Mouse (Mus musculus): ENCODE measurements around the gene Ttc28. TPM values are rescaled to one million over a fixed set of nuclear protein-coding genes. Genes with fewer than 3 reads are reported as not detected.

Ttc28 gene
- total and polyA plus RNA-seq, 2 experiments = 0.81 to 0.83 TPM

DNA sequence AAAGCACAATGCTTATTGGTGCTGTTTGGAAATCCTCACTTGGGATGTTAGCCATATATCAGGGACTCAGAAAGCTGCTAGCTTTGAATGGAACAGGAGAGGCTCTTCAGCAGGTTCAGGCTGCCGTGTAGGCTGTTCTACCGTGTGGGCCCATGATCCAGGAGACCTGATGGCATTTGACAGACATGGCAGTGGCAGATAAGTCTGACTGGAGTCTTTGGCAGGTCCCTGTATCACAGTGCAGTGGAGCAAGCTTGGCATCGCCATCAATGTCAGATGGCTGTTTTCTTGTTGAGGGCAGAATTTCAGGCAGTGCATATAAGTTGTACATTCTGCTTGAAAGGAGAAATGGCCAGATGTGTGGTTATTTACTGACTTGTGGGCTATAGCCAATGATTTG is 11.0 kb downstream of the Ttc28 start:
- H3K27ac ChIP-seq (replicated peaks; ENCODE audit: insufficient read depth, low read depth, low read length) = no peak overlapping the region
- no peaks in the 10 kb centered on the region for H3K4me1 ChIP-seq (ENCODE audit: control insufficient read depth, insufficient read depth, low read length)
- H3K27me3 ChIP-seq (ENCODE audit: control insufficient read depth, insufficient read depth, low read length) = no peaks in the 10 kb centered on the region
- DNase-seq (ENCODE audit: extremely low read depth, low read depth, low spot score) = no peak
- H3K36me3 ChIP-seq (ENCODE audit: control insufficient read depth, insufficient read depth, low read length) = no peaks in the 10 kb centered on the region
- H3K79me2 ChIP-seq (ENCODE audit: control insufficient read depth, insufficient read depth, low read length) = no peaks in the 10 kb centered on the region
- WGBS = 93% methylated on average over 3 of the region's 3 CpGs
- H3K4me3 ChIP-seq (ENCODE audit: insufficient read depth, low read depth, low read length) = no peak overlapping the region
- TF ChIP-seq POLR2A (IDR thresholded peaks at IDR 0.05; ENCODE audit: extremely low read depth, insufficient read depth, low read length) (no peak), CTCF (IDR thresholded peaks at IDR 0.05; ENCODE audit: low read depth, low read length) (no peak)
- H3K9ac ChIP-seq (ENCODE audit: low read depth, low read length) = no peak overlapping the region

DNA sequence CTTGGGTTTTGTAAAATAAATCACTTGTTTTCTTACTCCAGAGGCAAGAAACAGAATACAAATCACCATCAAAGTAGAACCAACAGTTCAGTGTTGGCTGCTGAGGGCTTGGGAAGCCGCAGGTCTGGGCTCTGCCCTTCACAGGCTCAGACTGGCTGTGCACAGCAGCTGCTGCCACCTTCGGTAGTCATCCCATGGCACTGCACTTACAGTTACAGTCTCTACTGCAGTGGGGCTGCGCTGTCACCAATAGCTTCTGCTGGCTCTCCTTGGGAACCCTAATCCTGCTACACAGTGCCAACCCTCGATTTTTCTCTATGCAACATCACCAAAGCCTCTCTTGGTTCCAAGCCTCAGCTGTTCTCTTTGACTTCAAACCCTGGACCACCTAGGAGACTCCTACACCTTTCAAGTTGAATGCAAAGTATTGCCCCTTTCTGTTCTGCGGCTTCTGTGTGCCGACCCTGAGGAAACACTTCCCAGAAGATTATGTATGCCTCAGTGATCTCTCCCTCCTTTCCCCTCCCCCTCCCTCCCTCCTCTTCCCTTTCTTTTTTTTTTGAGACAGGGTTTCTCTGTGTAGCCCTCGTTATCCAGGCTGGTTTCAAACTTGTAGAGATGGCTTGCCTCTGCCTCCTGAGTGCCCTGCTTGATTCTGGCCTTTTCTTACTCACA is 17.6 kb downstream of the Ttc28 start:
- Histone ChIP-seq H3K4me1 (ENCODE audit: control insufficient read depth, insufficient read depth, low read length) (no peaks in the 10 kb centered on the region), H3K27ac (replicated peaks; ENCODE audit: insufficient read depth, low read depth, low read length) (no peak overlapping the region), H3K79me2 (ENCODE audit: control insufficient read depth, insufficient read depth, low read length) (no peaks in the 10 kb centered on the region), H3K9ac (ENCODE audit: low read depth, low read length) (no peak overlapping the region), H3K4me3 (ENCODE audit: insufficient read depth, low read depth, low read length) (no peak overlapping the region), H3K27me3 (ENCODE audit: control insufficient read depth, insufficient read depth, low read length) (no peaks in the 10 kb centered on the region), H3K36me3 (ENCODE audit: control insufficient read depth, insufficient read depth, low read length) (no peaks in the 10 kb centered on the region)
- TF ChIP-seq POLR2A (IDR thresholded peaks at IDR 0.05; ENCODE audit: extremely low read depth, insufficient read depth, low read length) = no peak
- TF ChIP-seq CTCF (IDR thresholded peaks at IDR 0.05; ENCODE audit: low read depth, low read length) = no peak
- DNase-seq (ENCODE audit: extremely low read depth, low read depth, low spot score) = no peak
- 77% methylated on average over 7 of the region's 7 CpGs for WGBS

DNA sequence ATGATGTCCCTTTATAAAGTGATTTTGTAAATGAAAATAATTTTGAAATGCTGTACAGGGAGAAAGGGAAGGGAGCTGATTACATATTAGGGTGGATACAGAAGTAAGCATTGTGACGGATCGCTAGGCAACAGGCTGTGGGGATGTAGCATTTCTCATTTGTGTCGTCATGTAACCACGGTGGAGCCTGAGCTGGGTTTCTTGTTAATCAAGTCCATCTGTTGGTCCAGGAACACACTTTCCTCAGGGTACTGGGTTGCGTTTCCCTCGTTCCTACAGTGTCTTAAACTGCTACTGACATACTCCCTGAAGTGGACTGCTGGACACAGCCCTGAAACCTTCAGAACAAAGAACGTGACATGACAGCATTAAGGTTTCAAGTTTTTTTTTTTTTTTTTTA is 18.6 kb downstream of the Ttc28 start:
- Histone ChIP-seq H3K4me3 (ENCODE audit: insufficient read depth, low read depth, low read length) (no peak overlapping the region), H3K9ac (ENCODE audit: low read depth, low read length) (no peak overlapping the region), H3K27ac (replicated peaks; ENCODE audit: insufficient read depth, low read depth, low read length) (no peak overlapping the region), H3K4me1 (ENCODE audit: control insufficient read depth, insufficient read depth, low read length) (no peaks in the 10 kb centered on the region), H3K79me2 (ENCODE audit: control insufficient read depth, insufficient read depth, low read length) (no peaks in the 10 kb centered on the region), H3K36me3 (ENCODE audit: control insufficient read depth, insufficient read depth, low read length) (no peaks in the 10 kb centered on the region), H3K27me3 (ENCODE audit: control insufficient read depth, insufficient read depth, low read length) (no peaks in the 10 kb centered on the region)
- no peak for DNase-seq (ENCODE audit: extremely low read depth, low read depth, low spot score)
- TF ChIP-seq CTCF (IDR thresholded peaks at IDR 0.05; ENCODE audit: low read depth, low read length) (no peak), POLR2A (IDR thresholded peaks at IDR 0.05; ENCODE audit: extremely low read depth, insufficient read depth, low read length) (no peak)
- WGBS = 91% methylated on average over 7 of the region's 7 CpGs

DNA sequence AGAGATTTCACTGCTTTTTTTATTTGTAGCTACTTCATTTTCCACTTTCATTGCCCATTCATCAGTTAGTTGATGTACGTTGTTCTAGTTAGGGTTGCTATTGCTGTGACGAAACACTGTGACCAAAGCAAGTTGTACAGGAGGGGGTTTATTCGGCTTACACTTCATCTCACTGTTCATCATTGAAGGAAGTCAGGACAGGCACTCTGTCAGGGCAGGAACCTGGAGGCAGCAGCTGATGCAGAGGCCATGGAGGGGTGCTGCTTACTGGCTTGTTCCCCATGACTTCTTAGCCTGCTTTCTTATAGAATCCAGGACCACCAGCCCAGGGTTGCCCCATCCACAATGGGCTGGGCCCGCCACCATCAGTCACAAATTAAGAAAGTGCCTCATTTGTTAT is 19.2 kb downstream of the Ttc28 start:
- TF ChIP-seq POLR2A (IDR thresholded peaks at IDR 0.05; ENCODE audit: extremely low read depth, insufficient read depth, low read length) (no peak), CTCF (IDR thresholded peaks at IDR 0.05; ENCODE audit: low read depth, low read length) (no peak)
- 90% methylated on average over 4 of the region's 4 CpGs for WGBS
- no peak overlapping the region for H3K9ac ChIP-seq (ENCODE audit: low read depth, low read length)
- H3K27ac ChIP-seq (replicated peaks; ENCODE audit: insufficient read depth, low read depth, low read length) = no peak overlapping the region
- H3K4me1 ChIP-seq (ENCODE audit: control insufficient read depth, insufficient read depth, low read length) = no peaks in the 10 kb centered on the region
- no peaks in the 10 kb centered on the region for H3K79me2 ChIP-seq (ENCODE audit: control insufficient read depth, insufficient read depth, low read length)
- no peak for DNase-seq (ENCODE audit: extremely low read depth, low read depth, low spot score)
- no peak overlapping the region for H3K4me3 ChIP-seq (ENCODE audit: insufficient read depth, low read depth, low read length)
- H3K36me3 ChIP-seq (ENCODE audit: control insufficient read depth, insufficient read depth, low read length) = no peaks in the 10 kb centered on the region
- no peaks in the 10 kb centered on the region for H3K27me3 ChIP-seq (ENCODE audit: control insufficient read depth, insufficient read depth, low read length)

DNA sequence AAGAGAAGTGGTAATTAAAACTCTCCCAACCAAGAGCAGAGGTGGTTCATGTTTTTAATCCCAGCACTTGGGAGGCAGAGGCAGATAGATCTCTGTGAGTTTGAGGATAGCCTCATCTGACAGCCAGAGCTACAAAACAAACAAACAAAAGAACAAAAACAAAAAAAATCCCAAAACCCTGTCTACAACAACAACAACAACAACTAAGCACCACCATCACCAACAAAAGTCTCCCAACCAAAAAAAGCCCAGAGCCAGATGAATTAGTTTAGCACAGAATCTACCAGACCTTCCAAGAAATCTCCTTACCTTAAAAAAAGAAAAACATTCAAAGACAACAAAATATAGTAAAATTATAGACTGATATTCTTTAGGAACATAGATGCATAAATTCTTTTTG is 20.7 kb downstream of the Ttc28 start:
- no peak for DNase-seq (ENCODE audit: extremely low read depth, low read depth, low spot score)
- Histone ChIP-seq H3K4me3 (ENCODE audit: insufficient read depth, low read depth, low read length) (no peak overlapping the region), H3K27me3 (ENCODE audit: control insufficient read depth, insufficient read depth, low read length) (no peaks in the 10 kb centered on the region), H3K27ac (replicated peaks; ENCODE audit: insufficient read depth, low read depth, low read length) (no peak overlapping the region), H3K36me3 (ENCODE audit: control insufficient read depth, insufficient read depth, low read length) (no peaks in the 10 kb centered on the region), H3K9ac (ENCODE audit: low read depth, low read length) (no peak overlapping the region), H3K79me2 (ENCODE audit: control insufficient read depth, insufficient read depth, low read length) (no peaks in the 10 kb centered on the region), H3K4me1 (ENCODE audit: control insufficient read depth, insufficient read depth, low read length) (no peaks in the 10 kb centered on the region)
- no peak for TF ChIP-seq POLR2A (IDR thresholded peaks at IDR 0.05; ENCODE audit: extremely low read depth, insufficient read depth, low read length)
- no peak for TF ChIP-seq CTCF (IDR thresholded peaks at IDR 0.05; ENCODE audit: low read depth, low read length)

DNA sequence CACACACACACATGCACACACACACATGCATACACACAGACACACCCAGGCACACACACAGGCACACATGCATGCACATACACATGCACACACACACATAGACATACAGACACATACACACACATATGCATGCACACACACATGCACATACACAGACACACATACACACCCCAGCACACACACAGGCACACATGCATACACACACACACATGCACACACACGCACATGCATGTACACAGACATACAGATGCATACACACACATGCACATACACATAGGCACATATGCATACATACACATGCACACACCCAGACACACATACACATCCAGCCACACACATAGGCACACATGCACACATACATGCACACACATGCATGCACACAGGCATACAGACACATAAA is 27.1 kb downstream of the Ttc28 start:
- Histone ChIP-seq H3K36me3 (ENCODE audit: control insufficient read depth, insufficient read depth, low read length) (no peaks in the 10 kb centered on the region), H3K4me3 (ENCODE audit: insufficient read depth, low read depth, low read length) (no peak overlapping the region), H3K79me2 (ENCODE audit: control insufficient read depth, insufficient read depth, low read length) (no peaks in the 10 kb centered on the region), H3K27ac (replicated peaks; ENCODE audit: insufficient read depth, low read depth, low read length) (no peak overlapping the region), H3K4me1 (ENCODE audit: control insufficient read depth, insufficient read depth, low read length) (no peaks in the 10 kb centered on the region), H3K27me3 (ENCODE audit: control insufficient read depth, insufficient read depth, low read length) (no peaks in the 10 kb centered on the region), H3K9ac (ENCODE audit: low read depth, low read length) (no peak overlapping the region)
- 96% methylated on average over 1 of the region's 1 CpGs for WGBS
- TF ChIP-seq POLR2A (IDR thresholded peaks at IDR 0.05; ENCODE audit: extremely low read depth, insufficient read depth, low read length) = no peak
- DNase-seq (ENCODE audit: extremely low read depth, low read depth, low spot score) = no peak
